Mouse (Mus musculus): ENCODE results near the gene Tsnax.

Tsnax gene

GRCm38 (mm10) chr8:125012695-125013627 lies at the start of gene Tsnax:
TSS of gene Tsnax (plus strand) at chr8:125012997.
- DNase-seq (ENCODE audit: low spot score in 2 of 2), result peak; percentile 82 to 92

GRCm38 (mm10) chr8:124963246-124963645 lies 49.6 kb upstream of the Tsnax start:
- DNase-seq (ENCODE audit: low spot score in 2 of 2), result no peak

DNA sequence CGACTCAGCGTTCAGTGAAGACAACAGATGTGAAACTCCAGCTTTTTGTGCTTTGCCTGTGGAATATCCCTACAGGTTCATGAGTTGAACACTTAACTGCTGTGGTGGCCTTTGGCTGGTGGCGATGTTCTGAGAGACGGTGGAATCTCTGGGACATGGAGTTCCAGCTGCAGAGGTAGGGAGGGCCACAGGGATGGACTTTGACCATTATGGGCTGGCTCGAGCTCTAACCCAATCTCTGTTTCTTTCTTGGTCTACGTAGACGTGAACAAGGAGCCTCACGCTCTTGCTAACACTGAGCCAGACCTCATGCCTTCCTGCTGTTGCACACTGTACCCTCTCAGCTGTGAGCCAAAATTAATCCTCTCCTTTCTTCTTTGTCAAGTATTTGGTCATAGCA lies 47.8 kb upstream of the Tsnax start:
- no peak for DNase-seq (ENCODE audit: low spot score in 2 of 2)

- DNase-seq (ENCODE audit: low spot score in 2 of 2), result no peak
Measured at GRCm38 (mm10) chr8:124970312-124970933, 42.4 kb upstream of the Tsnax start.

- DNase-seq (ENCODE audit: low spot score in 2 of 2), result no peak
Measured at GRCm38 (mm10) chr8:124973221-124973620, 39.6 kb upstream of the Tsnax start.

DNA sequence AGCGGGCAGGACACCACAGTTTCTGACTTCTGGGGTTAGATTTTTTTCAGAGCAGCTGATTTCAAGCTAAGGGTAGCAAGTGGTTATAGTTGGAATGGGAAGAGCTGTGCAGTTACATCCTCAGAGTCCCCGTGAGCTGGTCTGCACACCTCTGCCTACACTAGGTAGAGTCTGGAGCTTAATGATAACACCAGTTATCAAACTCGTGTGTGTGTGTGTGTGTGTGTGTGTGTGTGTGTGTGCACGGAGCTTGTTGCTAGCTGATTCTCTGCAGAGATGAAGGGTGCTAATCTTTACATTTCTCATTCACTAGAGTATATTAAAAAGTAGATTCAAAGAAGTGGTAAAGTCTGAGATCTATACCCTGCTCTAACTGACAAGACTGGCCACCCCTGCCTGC lies 38.5 kb upstream of the Tsnax start:
- DNase-seq (ENCODE audit: low spot score in 2 of 2), result no peak

DNA sequence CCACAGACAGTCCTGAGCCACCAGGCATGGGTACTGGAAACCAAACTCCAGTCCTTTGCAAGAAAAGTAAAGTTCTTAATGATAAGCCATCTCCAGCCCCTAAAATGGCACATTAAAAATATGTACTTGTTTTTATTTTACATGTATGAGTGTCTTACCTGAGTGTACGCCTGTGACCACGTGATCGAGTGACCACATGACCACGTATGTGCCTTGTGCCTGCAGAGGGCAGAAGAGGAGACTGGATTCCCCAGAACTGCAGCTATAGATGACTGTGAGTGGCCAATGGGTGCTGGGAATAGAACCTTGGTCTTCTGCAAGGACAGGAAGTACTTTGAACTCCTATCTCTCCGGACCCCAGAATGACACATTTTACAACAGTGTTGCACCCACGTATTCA lies 36.6 kb upstream of the Tsnax start:
- no peak for DNase-seq (ENCODE audit: low spot score in 2 of 2)

- DNase-seq (ENCODE audit: low spot score in 2 of 2), result no peak
Measured at GRCm38 (mm10) chr8:124978026-124978425, 34.8 kb upstream of the Tsnax start.

GRCm38 (mm10) chr8:124980036-124980435 lies 32.8 kb upstream of the Tsnax start:
- DNase-seq (ENCODE audit: low spot score in 2 of 2), result no peak

GRCm38 (mm10) chr8:124980828-124981227 lies 32.0 kb upstream of the Tsnax start:
- no peak for DNase-seq (ENCODE audit: low spot score in 2 of 2)

GRCm38 (mm10) chr8:124990923-124991667 lies 21.7 kb upstream of the Tsnax start:
- no peak for DNase-seq (ENCODE audit: low spot score in 2 of 2)

- no peak for DNase-seq (ENCODE audit: low spot score in 2 of 2)
Measured at GRCm38 (mm10) chr8:124991668-124991926, 21.2 kb upstream of the Tsnax start.

DNA sequence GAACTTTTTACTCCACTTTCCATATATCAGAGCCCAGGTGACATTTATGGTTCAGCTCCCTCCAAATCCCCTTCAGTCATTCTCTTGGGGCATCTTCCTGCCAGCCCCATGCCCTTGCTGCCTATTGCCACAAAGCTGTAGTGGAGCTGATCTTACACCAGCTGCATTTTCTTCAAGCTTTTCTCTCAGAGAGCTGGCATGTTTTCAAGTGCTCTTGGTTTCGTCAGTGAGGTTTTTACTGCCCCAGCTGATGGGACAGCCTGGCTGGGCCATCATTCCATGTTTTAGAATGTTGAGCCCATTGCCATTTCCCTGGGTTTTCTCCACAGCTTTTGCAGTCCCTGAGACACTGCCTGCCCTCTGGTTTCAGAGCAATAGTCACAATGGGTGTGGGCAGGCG lies 17.0 kb upstream of the Tsnax start:
- peak in 1 of 2 experiments; percentile 9 for DNase-seq (ENCODE audit: low spot score in 2 of 2)

DNA sequence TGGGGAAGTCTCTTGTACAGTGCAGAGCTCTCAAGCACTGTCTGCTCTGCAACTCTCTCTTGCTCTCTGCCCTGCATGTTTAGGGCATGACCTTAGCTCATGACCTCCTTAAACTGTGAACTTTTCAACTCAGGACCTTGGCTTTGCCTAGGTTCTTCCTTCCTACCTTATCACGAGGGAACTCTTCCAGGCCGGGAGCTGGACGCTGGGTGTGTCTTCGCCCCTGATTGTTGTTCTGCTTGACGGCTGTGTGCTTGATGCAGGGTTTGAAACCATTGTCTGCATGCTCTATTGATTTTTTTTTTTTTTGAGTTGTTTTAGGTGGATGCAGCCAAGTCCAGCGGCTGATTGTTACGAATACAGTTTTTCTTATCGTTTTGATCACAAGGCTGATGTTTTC lies 11.3 kb downstream of the Tsnax start:
- DNase-seq (ENCODE audit: low spot score in 2 of 2), result no peak

DNA sequence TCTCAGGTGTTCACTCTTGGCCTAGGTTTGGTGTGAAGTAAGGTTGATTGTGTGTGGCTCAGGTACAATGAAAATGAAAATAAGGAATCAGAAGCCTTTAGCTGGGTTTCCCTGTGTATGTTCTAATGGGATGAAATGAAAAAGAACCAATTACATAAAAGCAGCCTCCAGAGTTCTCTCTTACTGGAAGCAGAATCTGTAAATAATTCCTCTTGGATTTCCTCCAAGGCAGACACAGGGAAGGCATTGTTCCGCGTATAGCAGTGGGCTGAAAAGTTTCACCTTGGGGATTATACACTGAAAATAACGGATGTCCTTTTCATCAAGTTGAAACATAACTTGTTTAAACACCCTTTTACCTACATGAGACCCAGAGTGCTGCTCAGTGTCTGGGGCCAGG lies 14.4 kb downstream of the Tsnax start:
- no peak for DNase-seq (ENCODE audit: low spot score in 2 of 2)

GRCm38 (mm10) chr8:125028841-125029240 lies 16.0 kb downstream of the Tsnax start:
- DNase-seq (ENCODE audit: low spot score in 2 of 2), result no peak

DNA sequence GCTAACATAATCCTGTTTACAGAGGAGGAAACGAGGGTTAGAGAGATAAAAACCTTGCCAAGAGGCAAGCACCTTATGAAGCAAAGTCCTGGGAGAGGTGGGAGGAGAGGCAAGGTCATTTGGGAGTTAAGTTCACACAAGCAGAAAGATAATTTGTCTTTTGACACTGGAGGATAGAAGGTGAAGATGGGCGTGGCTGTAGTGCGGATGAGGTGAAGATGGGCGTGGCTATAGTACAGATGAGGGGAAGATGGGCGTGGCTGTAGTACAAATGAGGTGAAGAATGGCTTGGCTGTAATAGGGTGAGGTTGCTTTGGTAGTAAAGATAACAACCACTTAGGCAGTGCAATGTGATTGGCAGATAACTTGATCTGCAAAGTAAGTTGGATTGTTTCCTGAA lies 18.5 kb downstream of the Tsnax start:
- no peak for DNase-seq (ENCODE audit: low spot score in 2 of 2)

DNA sequence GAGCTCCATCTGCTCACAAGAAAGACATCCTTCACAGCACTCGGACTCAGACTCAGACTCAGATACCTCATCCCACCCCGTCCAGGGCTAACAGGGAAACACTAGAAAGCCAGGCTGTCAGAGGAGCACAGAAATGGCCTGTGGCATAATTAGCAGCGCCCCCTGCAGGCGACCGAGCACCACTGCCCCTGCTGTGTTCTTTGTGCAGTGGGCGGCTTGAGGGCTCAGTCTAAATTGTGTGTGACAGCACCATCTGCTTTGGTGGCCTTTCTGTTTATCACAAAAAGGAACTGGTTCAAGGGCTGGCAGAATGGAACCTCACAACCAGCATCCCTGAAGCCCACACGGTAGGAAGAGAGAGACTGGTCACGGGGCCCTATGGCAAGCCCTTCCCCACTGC lies 21.9 kb downstream of the Tsnax start:
- peak in 1 of 2 experiments; percentile 63 for DNase-seq (ENCODE audit: low spot score in 2 of 2)

DNA sequence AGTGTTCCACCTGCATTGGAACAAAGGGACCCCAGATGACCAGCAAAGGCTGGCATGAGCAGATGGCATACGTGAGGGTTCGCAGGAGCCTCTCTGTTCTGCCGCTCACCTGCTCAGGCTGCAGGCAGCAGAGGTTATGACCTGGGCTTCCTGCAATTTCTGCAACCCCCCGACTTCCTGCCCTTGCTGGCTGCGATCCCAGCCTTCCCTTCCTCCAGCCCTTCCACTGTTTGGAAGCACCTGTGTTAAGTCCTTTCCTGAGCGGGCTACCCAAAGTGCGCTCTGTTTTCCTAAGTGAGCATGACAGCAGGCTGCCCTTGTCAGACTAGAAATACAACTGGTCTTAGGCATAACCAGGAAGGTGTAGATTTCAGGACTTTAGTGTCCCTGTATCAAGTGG lies 24.3 kb downstream of the Tsnax start:
- DNase-seq (ENCODE audit: low spot score in 2 of 2), result no peak

- no peak for DNase-seq (ENCODE audit: low spot score in 2 of 2)
Measured at GRCm38 (mm10) chr8:125038731-125039130, 25.9 kb downstream of the Tsnax start.

DNA sequence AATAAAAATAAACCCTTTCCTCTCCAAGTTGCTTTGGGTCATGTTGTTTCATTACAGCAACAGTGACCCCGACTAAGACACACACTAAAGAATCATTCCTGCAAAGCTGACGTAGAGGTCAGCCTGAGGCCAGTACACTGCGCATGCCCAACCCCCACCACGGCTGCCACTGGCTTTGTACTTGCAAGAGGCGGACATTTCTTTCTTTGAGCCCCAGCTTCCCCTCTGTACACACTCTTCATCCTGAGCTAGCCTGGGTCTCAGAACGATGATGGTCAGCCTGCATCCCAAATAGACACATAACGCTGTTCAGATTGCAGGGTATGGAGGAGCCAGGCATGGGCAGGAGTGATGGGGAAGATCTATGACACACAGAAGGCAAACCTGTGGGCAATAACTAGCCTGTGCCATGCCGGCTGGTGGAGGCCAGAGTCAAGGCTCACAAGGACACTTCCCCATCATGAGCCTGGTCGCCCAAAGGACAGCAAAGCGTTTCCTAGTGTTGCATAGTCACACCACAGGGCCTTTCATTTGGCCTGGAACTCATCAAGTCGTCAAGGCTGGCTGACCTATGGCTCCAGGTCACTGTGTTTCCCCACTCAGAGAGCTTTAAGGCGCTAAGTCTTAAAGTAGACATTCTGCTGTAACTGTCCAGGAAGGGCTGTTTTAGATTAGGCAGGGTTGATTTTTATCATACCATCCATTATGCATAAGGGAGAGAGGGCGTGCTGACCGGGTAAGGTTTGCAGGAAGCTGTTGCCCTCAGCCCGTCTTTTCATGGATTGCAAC lies 28.0 kb downstream of the Tsnax start:
- no peak for DNase-seq (ENCODE audit: low spot score in 2 of 2)

GRCm38 (mm10) chr8:125041496-125041895 lies 28.7 kb downstream of the Tsnax start:
- no peak for DNase-seq (ENCODE audit: low spot score in 2 of 2)

Measured in left cerebral cortex, adult 9 months (tissue).